7 mouse cellular contexts compared by ENCODE assay signal in the genomic region with DNA sequence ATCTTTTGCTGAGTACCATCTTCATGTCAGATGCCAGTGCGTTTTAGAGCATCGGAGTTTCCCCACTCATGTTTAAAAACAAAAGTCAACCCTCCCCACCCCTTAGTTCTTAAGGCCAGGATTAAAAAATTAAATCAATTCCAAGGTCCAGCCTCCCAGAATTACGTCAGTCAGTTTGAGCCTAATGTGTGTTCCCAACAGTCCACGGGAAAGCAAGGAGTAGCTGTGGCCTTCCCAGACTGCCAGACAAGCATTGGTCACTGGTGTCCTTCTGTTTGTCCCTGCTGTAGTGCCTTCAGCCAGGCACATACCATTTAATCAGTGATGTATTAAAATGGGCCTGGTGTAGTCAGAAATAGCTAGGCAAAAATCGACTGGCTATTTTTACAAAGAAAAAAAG.
DNase-seq lines count a peak whose midpoint lies in the region; ATAC-seq lines count a peak whose summit lies in the region.

No protein-coding gene starts in this region.

- no peaks in the 10 kb centered on the region for H3K9me3 ChIP-seq in hindbrain, embryonic 13.5 days
- H3K9me3 ChIP-seq in hindbrain, embryonic 11.5 days (ENCODE audit: control insufficient read depth, low read length): no peaks in the 10 kb centered on the region
- H3K9me3 ChIP-seq in forebrain, embryonic 14.5 days (replicated peaks; ENCODE audit: control insufficient read depth, low read length): no peaks in the 10 kb centered on the region
- no peaks in the 10 kb centered on the region for H3K9me3 ChIP-seq in kidney, embryonic 15.5 days (replicated peaks)

- no peaks in the 10 kb centered on the region for H3K27me3 ChIP-seq in hindbrain, embryonic 13.5 days
- H3K27me3 ChIP-seq in hindbrain, embryonic 11.5 days (ENCODE audit: control insufficient read depth, insufficient read depth, low read length): no peaks in the 10 kb centered on the region
- no peaks in the 10 kb centered on the region for H3K27me3 ChIP-seq in forebrain, embryonic 14.5 days (replicated peaks; ENCODE audit: control insufficient read depth, insufficient read depth, low read length)
- H3K27me3 ChIP-seq in kidney, embryonic 15.5 days: no peaks in the 10 kb centered on the region

- no peak overlapping the region for H3K4me3 ChIP-seq in hindbrain, embryonic 13.5 days
- H3K4me3 ChIP-seq in hindbrain, embryonic 11.5 days (ENCODE audit: low read depth, low read length): no peak overlapping the region
- no peak overlapping the region for H3K4me3 ChIP-seq in forebrain, embryonic 14.5 days (ENCODE audit: low read depth, low read length)
- H3K4me3 ChIP-seq in kidney, embryonic 15.5 days (replicated peaks): no peak overlapping the region

- WGBS in hindbrain, embryonic 13.5 days: 71% methylated on average over 5 of the region's 5 CpGs
- 72% methylated on average over 5 of the region's 5 CpGs for WGBS in hindbrain, embryonic 11.5 days
- 59% methylated on average over 5 of the region's 5 CpGs for WGBS in forebrain, embryonic 14.5 days
- 53% methylated on average over 5 of the region's 5 CpGs for WGBS in kidney, embryonic 15.5 days

- no peak for ATAC-seq in hindbrain, embryonic 13.5 days (ENCODE audit: low FRiP score)
- no peak for ATAC-seq in hindbrain, embryonic 11.5 days (ENCODE audit: low FRiP score)
- no peak for ATAC-seq in forebrain, embryonic 14.5 days
- peak; percentile 74 for ATAC-seq in kidney, embryonic 15.5 days (replicated peaks; ENCODE audit: low FRiP score)

- H3K9ac ChIP-seq in hindbrain, embryonic 13.5 days: no peak overlapping the region
- H3K9ac ChIP-seq in hindbrain, embryonic 11.5 days (ENCODE audit: low read depth, low read length): no peak overlapping the region
- no peak overlapping the region for H3K9ac ChIP-seq in forebrain, embryonic 14.5 days (ENCODE audit: low read length)
- H3K9ac ChIP-seq in kidney, embryonic 15.5 days: no peak overlapping the region

- peaks cover 45% of the 10 kb centered on the region for H3K4me1 ChIP-seq in hindbrain, embryonic 13.5 days (replicated peaks)
- H3K4me1 ChIP-seq in hindbrain, embryonic 11.5 days (replicated peaks; ENCODE audit: control insufficient read depth, insufficient read depth, low read length): peaks cover 4% of the 10 kb centered on the region; the same call in 1 of the 2 replicates
- H3K4me1 ChIP-seq in forebrain, embryonic 14.5 days (ENCODE audit: control insufficient read depth, insufficient read depth, low read length): peaks cover 40% of the 10 kb centered on the region
- peaks cover 55% of the 10 kb centered on the region for H3K4me1 ChIP-seq in kidney, embryonic 15.5 days

- H3K27ac ChIP-seq in hindbrain, embryonic 13.5 days: peak overlapping the region; percentile 70; the same call in 1 of the 2 replicates
- no peak overlapping the region for H3K27ac ChIP-seq in hindbrain, embryonic 11.5 days (ENCODE audit: low read depth, low read length)
- peak overlapping the region; percentile 63; the same call in 1 of the 2 replicates for H3K27ac ChIP-seq in forebrain, embryonic 14.5 days (ENCODE audit: low read depth, low read length)
- peak overlapping the region; percentile 91 for H3K27ac ChIP-seq in kidney, embryonic 15.5 days

- no peak overlapping the region for H3K4me2 ChIP-seq in hindbrain, embryonic 13.5 days
- no peak overlapping the region for H3K4me2 ChIP-seq in hindbrain, embryonic 11.5 days (replicated peaks; ENCODE audit: low read depth, low read length)
- no peak overlapping the region for H3K4me2 ChIP-seq in forebrain, embryonic 14.5 days (ENCODE audit: low read length)
- no peak overlapping the region for H3K4me2 ChIP-seq in kidney, embryonic 15.5 days

- no peaks in the 10 kb centered on the region for H3K36me3 ChIP-seq in hindbrain, embryonic 13.5 days
- no peaks in the 10 kb centered on the region for H3K36me3 ChIP-seq in hindbrain, embryonic 11.5 days (ENCODE audit: control insufficient read depth, insufficient read depth, low read length)
- no peaks in the 10 kb centered on the region for H3K36me3 ChIP-seq in forebrain, embryonic 14.5 days (ENCODE audit: control insufficient read depth, insufficient read depth, low read length)
- no peaks in the 10 kb centered on the region for H3K36me3 ChIP-seq in kidney, embryonic 15.5 days

- no peak for DNase-seq in hindbrain, embryonic 11.5 days (ENCODE audit: low spot score)
- peak; percentile 19 for DNase-seq in adipocyte (ENCODE audit: low spot score)
- no peak for DNase-seq in forebrain, embryonic 14.5 days (ENCODE audit: low spot score)
- no peak for DNase-seq in frontal cortex, postnatal 14 days (ENCODE audit: low spot score in 2 of 2)
- no peak for DNase-seq in left cerebral cortex, adult 18-20 months (ENCODE audit: low spot score in 2 of 2)
